Mouse (Mus musculus) CH12.LX (cell line): ENCODE results near the gene Bhlhe41.
A peak's percentile ranks its signal among the peaks of the same experiment; 100 is the strongest.

Experiments
- EP300 ChIP-seq: IDR thresholded peaks from 2 replicates; pipeline ENCODE4 v1.6.1; 2011; ENCODE audit warnings: low read length, improper control_type of control experiment
- IRF4 ChIP-seq: IDR thresholded peaks from 2 replicates; pipeline ENCODE4 v1.6.1; 2014; ENCODE audit warnings: low read depth, mild to moderate bottlenecking, inconsistent platforms, low read length, improper control_type of control experiment
- MAZ ChIP-seq: IDR thresholded peaks from 2 replicates; pipeline ENCODE4 v1.6.1; 2012; ENCODE audit warnings: low read depth, mild to moderate bottlenecking, inconsistent platforms, low read length, improper control_type of control experiment, moderate library complexity

- peak; percentile 91 for TF ChIP-seq EP300
- peak; percentile 58; the same call in 1 of the 2 replicates for TF ChIP-seq MAZ
- peak; percentile 71 for TF ChIP-seq IRF4
Observed at GRCm38 (mm10) chr6:145845611-145846010, 19.7 kb downstream of the Bhlhe41 start.
